Mouse (Mus musculus) embryo, embryonic 9.5 days (tissue): ENCODE measurements around the gene Fry.

ENCODE experiments used
- DNase-seq: peaks from one replicate; pipeline ENCODE4 v3.0.0-alpha.2; 2017; ENCODE audit errors: extremely low spot score

The Fry gene

GRCm38 (mm10) chr5:150388623-150389022 lies 270.2 kb downstream of the Fry start:
- DNase-seq = no peak

- no peak for DNase-seq
These were observed 271.3 kb downstream of the Fry start for GRCm38 (mm10) chr5:150389589-150390377.

DNA sequence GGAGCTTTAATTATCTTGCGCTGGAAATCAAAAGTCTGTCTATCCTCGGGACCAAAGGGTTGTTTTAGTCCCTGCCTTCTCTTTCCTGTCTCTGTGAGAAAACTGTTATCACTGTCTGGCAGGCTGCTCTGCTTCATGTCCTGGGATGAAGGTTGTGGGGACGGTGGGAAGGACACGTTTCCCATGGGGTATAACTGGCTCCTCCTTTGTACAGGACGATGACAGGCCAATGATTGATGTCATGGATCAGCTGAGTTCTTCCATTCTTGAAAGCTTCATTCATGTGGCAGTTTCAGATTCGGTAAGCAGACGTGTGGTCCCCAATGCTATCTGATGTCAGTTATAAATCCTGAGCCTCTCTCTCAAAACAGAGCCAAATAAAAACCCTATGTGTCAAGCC lies 272.0 kb downstream of the Fry start:
- DNase-seq = no peak

DNA sequence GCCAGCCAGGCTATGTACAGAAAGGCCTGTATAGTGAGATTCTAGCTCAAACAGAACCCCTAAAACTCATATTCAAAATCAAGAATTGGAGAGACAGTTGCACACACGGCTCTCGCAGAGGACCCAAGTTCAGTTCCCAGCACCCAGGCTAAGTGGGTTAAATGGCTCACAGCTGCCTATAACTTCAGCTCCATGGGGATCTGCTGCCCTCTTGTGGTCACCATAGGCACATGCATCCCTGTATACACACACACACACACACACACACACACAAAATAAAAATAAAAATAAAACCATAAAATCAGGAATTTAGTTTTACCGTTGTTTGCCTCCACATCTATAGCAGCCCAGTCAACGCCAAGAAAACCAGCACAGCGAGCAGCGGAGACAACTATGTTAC lies 276.2 kb downstream of the Fry start:
- DNase-seq = no peak

DNA sequence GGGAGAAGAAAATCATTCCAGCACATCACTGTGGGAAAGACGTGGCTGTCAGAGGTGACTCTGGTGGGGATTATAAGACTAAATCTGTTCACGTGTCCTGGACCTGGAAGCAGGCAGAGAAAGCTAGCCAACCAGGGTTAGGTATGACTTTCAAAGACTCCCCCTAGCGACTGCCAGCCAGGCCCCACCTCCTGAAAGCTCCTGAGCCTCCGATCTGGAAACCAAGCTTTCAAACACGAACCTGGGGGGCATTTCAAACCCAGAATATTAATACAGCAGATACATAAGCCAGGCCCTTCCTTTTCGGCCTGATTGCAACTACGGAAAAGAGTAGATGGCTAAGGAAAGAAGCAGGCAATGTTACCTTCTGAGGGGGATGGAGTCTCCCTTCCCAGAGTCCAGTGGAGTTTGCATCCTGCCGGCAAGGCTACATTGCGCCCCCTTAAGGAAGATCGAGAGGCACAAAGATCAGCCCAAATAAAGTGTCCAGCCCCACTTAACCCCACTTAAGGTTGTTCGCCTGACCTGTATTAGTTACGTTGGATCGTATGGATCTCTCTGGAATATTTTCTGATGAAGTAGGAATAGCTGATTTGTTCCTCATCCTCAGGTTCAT lies 284.5 kb downstream of the Fry start:
- DNase-seq = peak; percentile 46

GRCm38 (mm10) chr5:150404867-150405266 lies 286.4 kb downstream of the Fry start:
- no peak for DNase-seq

GRCm38 (mm10) chr5:150408979-150409378 lies 290.5 kb downstream of the Fry start:
- DNase-seq = peak; percentile 39

GRCm38 (mm10) chr5:150409451-150410045 lies 291.1 kb downstream of the Fry start:
- DNase-seq = no peak

GRCm38 (mm10) chr5:150412750-150413450 lies 294.5 kb downstream of the Fry start:
- DNase-seq = no peak

GRCm38 (mm10) chr5:150414823-150415222 lies 296.4 kb downstream of the Fry start:
- DNase-seq = no peak

GRCm38 (mm10) chr5:150417223-150417622 lies 298.8 kb downstream of the Fry start:
- DNase-seq = no peak

- peak; percentile 21 for DNase-seq
These were observed 299.6 kb downstream of the Fry start for GRCm38 (mm10) chr5:150418035-150418434.

DNA sequence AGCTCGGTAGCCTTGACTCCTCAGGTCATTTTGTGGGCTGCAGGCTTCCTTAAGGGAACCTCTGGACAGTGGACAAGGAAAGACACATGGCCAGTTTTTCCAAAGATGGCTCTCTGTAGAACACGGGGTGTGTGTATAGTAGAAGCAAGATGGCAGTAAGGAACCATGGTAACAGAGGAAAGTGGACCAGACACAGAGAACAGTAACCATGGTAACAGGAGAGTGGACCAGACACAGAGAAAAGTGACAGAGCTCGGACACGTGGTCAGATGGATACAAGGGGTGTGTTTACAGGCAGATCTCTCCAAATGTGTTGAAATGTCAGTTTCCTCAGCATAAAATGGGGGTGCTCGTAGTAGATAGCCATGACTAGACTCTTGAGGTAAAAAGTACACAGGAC lies 306.6 kb downstream of the Fry start:
- DNase-seq = no peak

DNA sequence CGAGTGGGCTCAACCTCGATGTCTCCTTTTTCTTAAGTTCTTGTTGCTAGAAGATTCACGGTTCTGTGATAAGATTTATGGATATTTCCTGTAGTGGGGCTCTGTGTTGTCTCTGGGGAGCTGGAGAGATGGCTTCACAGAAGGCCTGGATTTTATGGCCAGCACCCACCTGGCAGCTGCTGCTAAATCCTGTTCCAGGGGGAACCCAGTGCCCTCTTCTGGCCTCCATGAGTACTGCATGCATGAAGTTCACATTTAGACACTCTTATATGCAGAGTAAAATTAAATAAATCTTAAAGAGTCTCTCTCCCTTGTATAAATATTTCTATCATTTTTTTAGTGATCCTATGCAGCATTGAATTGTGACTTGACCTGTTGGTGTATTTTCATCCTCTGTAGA lies 308.1 kb downstream of the Fry start:
- DNase-seq = no peak

DNA sequence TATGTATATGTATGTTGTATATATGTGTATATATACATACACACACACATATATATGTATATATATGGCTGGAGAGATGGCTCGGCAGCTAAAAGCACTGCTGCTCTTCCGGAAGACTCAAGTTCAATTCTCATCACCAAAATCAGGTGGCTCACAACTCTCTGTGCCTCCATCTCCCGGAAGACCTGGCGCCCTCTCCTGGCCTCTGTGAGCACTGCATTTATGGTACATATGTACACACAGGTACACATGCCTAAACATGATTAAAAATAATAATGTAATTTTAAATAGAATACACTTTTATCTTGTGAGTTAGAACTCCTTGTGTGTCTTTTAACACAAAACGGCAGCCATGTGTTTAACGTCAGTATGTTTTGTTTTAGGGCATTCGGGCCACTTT lies 312.8 kb downstream of the Fry start:
- DNase-seq = no peak

GRCm38 (mm10) chr5:150432960-150433359 lies 314.5 kb downstream of the Fry start:
- DNase-seq = no peak

DNA sequence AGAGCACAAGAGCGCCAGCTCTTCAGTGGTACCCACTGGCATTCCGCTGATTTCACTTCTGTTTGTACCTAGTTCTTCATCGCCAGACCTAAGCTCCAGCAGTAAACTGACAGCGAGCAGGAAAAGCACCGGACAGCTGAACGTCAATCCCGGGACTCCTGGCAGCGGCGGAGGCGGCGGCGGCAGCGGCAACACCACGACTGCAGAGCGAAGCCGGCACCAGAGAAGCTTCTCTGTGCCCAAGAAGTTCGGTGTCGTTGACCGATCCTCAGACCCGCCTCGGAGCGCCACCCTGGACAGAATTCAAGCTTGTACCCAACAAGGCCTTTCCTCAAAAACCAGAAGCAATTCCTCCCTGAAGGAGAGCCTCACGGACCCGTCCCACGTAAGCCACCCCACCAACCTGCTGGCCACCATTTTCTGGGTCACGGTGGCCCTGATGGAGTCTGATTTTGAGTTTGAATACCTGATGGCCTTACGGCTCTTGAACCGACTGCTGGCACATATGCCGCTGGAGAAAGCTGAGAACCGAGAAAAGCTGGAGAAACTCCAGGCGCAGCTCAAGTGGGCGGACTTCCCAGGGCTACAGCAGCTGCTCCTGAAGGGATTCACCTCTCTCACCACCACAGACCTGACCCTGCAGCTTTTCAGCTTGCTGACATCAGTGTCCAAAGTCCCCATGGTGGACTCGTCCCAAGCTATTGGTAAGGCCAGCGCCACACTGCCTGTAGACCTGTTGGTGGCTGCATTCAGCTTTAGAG lies 318.4 kb downstream of the Fry start:
- peak; percentile 25 for DNase-seq

DNA sequence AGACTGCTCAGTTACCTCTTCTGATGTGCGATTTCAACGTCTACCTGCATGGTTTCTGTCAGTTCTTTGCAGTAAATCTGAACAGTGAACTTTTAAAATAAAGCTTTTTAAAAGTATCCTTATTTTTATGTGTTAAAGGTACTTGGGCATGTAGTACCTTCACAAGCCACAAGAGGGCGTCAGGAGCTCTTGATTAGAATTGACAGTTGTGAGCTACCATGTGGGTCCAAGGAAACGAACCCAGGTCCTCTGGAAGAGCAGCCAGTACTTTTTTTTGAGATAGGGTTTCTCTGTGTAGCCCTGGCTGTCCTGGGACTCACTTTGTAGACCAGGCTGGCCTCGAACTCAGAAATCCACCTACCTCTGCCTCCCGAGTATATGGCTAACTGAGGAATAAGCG lies 323.2 kb downstream of the Fry start:
- DNase-seq = peak; percentile 66

GRCm38 (mm10) chr5:150451281-150452003 lies 333.0 kb downstream of the Fry start:
- no peak for DNase-seq

DNA sequence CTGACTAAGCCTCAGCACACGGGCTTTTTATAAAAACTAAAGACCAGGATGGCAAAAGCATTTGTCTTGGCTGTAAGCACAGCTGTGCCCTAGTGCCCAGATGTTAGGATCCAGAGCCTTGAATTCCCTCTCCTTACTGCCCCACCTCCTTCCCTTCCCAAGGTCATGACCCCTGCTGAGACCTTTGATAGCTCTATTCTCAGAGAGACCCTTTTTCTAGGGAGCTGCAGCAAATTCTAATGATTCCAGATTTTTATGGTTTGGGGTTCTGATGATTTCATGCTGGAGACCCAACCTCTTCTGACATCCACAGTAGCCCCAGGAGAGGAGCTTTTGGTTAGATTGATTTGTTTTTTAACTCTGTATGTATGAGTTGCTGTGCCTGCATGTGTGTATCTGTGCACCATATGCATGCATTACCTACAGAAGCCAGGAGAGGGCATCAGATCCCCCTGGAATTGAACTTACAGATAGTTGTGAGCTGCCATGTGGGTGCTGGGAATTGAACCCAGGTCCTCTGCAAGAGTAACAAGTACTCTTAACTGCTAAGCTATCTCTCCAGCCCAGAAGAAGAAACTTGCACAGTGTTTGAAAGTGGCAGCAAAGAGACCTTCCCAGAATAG lies 333.7 kb downstream of the Fry start:
- no peak for DNase-seq

- no peak for DNase-seq
These were observed 334.2 kb downstream of the Fry start for GRCm38 (mm10) chr5:150452671-150453070.
